Mouse (Mus musculus): ENCODE measurements around the gene Dlx4.

Dlx4 gene

DNA sequence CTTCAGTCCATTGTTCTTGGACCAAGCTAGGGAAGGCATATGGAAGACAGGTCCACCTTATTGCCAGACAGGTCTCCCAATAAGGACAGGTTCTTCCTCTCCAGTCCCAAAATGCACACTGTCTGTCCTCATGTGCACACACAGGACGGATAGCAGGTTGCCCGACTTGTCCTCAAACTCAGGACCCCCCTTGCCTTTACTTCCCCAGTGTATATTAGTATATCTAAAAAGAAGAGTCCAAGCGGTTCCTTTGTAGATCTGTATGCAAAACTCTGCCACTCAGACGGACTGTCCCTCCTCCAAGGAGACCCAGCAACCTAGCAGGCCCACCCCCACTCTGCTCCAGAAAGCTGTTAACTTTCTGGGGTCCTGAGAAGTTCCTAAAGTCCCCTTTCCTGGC lies 2.4 kb downstream of the Dlx4 start:
- DNase-seq (ENCODE audit: extremely low spot score, low read depth, low spot score): no peak

GRCm38 (mm10) chr11:95142980-95143575 lies 3.0 kb downstream of the Dlx4 start:
- DNase-seq (ENCODE audit: extremely low spot score, low read depth, low spot score): no peak

DNA sequence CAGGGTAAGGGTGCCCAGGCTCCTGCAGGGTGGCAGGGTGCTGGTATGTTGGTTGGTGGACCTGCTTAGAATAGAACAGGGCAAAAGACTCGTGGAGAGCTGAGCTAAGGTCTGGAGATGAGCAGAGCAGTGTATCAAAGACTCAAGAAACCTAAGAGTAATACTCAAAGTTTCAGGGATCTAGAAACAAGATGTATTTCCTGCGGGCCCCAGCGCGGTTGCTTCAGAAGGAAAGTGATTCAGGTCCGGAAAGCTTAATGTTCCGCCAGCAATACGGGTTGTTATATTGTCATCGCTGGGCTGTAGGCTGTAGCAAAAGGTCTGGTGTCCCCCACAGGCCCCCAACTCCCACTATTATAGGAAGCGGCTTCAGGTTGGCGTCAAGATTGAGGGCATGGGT lies 3.8 kb downstream of the Dlx4 start:
- DNase-seq (ENCODE audit: extremely low spot score, low read depth, low spot score): no peak

DNA sequence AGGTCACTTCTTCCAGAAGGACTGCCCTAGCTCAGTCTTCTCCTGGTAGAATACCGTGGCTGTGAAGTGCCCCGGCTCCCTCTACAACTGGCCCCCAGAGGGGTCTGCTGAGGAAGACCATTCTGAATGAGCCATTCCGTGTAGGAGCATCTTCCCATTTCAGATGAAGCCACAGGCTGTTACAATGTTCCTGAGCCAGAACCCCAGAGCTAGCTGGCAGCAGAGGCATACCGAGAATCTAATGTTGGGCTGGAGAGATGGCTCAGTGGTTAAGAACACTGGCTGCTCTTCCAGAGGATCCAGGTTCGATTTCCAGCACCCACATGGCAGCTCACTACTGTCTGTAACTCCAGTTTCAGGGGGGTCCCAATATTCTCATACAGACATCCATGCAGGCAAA lies 6.2 kb downstream of the Dlx4 start:
- no peak for DNase-seq (ENCODE audit: extremely low spot score, low read depth, low spot score)

GRCm38 (mm10) chr11:95137281-95137680 lies 8.8 kb downstream of the Dlx4 start:
- DNase-seq (ENCODE audit: extremely low spot score, low read depth, low spot score): no peak

- DNase-seq (ENCODE audit: extremely low spot score, low read depth, low spot score): no peak
Measured at GRCm38 (mm10) chr11:95133321-95133720, 12.7 kb downstream of the Dlx4 start.

GRCm38 (mm10) chr11:95130668-95131252 lies 15.3 kb downstream of the Dlx4 start:
- DNase-seq (ENCODE audit: extremely low spot score, low read depth, low spot score): no peak

GRCm38 (mm10) chr11:95128359-95128758 lies 17.7 kb downstream of the Dlx4 start:
- DNase-seq (ENCODE audit: extremely low spot score, low read depth, low spot score): no peak

DNA sequence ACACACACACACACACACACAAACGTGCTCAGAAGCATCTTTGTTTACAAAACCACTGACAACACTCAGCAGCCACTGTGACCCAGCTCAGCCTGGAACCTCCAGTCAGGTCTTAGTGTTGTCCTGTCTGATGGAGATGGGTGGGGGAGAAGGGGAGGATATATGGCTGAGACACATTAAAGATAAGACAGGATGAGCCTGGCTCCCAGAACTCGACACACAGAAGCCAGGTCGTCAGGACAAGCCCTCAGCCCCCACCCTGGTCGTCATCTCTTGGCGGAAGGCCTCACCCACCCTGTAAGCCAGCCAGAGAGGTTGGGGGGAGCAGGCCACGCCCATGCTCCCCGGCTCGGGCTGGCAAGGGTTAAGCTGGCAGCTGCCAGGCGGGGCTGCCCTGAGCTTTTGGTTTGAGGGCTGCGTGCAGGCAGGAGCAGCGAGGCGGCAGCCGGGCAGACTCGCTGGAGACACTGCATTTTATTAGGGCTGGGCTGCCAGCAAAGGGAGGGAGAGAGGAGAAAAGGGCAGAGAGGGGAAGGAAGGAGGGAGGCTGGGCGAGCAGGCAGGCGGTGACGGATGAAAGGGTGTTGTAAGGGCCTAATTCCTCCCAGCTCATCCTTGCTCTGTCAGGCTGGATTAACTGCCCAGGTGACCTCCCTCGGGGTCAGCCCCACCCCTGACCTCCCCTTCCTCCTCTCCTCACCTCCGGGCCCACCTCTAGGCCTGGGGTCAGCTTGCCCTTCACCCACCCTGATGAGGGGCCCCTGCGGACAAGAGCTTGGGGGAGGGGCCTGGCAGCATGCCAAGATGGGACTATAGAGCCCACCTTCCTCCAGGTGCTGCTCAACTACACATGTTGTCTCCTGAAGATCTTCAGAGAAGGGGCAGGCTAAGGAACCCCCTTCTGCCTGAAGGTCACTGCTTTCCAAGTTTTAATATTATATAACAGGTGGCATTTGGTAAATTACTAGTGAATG lies 19.5 kb downstream of the Dlx4 start:
- DNase-seq (ENCODE audit: extremely low spot score, low read depth, low spot score): no peak

DNA sequence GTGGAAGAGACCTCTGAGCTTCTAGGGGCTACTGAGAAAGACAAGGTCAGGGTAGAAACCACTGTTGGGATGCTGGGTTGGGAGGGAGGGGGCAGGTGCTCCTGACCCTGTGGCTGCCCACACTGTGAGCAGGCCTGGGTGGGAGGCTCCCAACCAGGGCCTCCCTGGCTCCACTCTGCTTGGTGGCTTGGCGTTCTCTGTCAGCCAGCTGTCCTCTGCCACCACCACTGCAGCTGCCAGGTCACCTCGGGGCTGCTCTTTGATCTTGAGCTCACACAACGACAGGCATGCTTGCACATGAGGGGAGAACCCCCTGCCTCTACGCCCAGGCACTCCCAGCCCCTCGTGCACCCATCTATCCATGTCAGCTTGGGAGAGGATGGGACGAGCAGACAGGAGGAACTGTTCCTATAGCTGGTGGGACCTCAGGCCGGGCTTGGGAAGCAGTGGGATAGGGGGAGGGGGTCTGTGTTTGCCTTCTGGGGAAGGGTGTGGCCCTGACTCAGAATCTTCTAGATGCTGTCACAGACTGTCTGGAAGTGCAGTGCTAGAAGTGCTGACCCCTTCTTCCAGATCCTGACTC lies 20.6 kb downstream of the Dlx4 start:
- no peak for DNase-seq (ENCODE audit: extremely low spot score, low read depth, low spot score)

- no peak for DNase-seq (ENCODE audit: extremely low spot score, low read depth, low spot score)
Measured at GRCm38 (mm10) chr11:95122100-95122489, 24.0 kb downstream of the Dlx4 start.

- DNase-seq (ENCODE audit: extremely low spot score, low read depth, low spot score): no peak
Measured at GRCm38 (mm10) chr11:95121161-95122099, 24.6 kb downstream of the Dlx4 start.

DNA sequence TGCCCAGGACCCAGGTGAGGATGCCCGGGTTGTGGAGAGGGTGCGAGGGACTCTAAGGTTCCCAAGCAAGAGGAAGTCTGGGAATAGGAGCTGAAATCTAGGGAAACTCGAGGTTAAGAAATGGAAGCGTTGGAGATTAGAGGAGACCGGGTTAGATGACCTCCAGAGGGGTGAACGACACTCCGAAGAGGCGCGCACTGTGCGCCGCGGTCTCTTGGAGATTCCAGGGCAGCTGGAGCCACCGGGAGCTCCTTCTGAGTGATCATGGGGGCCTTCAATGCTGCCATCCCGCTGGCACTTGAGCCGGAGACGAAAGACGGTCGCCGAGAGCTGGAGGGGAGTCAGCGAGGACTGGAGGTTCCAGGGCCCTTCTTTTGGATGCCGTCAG lies 25.4 kb downstream of the Dlx4 start:
- DNase-seq (ENCODE audit: extremely low spot score, low read depth, low spot score): no peak

GRCm38 (mm10) chr11:95119990-95120632 lies 26.0 kb downstream of the Dlx4 start, which contains the start of gene Dlx3:
Dlx3 (plus strand) TSS chr11:95120119.
- DNase-seq (ENCODE audit: extremely low spot score, low read depth, low spot score): no peak

DNA sequence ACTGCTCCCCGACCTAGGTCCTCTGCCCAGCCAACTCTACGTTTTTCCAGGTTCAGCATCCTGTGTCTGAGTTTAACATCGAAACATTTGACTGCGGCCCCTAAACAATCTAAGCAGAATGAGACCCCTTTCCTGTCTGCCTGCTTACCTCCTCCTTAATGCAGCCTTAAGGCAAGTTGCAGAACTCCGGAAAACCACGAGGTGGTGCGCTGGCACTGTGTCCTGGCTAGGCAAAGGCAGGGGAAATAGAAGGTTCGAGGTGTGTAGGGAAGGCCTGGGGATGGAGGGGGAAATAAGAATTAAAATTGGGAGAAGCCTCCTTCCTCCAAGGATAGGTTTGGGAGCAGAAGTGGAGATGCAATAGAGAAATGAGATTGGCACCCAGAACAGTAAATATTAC lies 27.6 kb downstream of the Dlx4 start:
- DNase-seq (ENCODE audit: extremely low spot score, low read depth, low spot score): no peak

GRCm38 (mm10) chr11:95117030-95117429 lies 29.0 kb downstream of the Dlx4 start:
- peak; percentile 78 for DNase-seq (ENCODE audit: extremely low spot score, low read depth, low spot score)

DNA sequence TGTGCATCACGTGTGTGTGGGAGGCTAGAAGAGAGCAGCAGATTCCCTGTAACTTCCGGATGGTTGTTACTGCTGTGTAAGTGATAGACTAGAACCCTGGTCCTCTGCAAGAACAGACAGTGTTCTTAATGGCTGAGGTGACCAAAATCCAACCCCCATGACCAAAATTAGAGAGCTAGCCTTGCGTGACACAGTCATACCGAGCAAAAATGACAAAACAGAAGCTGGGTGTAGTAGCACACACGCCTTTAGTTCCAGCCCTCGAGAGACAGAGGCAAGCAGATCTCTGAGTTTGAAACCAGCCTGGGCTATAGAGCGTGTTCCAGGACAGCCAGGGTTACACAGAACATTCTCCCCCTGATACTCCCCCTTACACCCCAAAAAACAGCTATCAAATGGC lies 36.0 kb downstream of the Dlx4 start:
- no peak for DNase-seq (ENCODE audit: extremely low spot score, low read depth, low spot score)

- DNase-seq (ENCODE audit: extremely low spot score, low read depth, low spot score): no peak
Measured at GRCm38 (mm10) chr11:95109000-95109399, 37.1 kb downstream of the Dlx4 start.

- DNase-seq (ENCODE audit: extremely low spot score, low read depth, low spot score): peak; percentile 41
Measured at GRCm38 (mm10) chr11:95106440-95107236, 39.4 kb downstream of the Dlx4 start.

Data from hindlimb bud, embryonic 11.5 days (tissue).